Mouse (Mus musculus) midbrain, embryonic 15.5 days (tissue): ENCODE data around the gene Lmf1. TPM values are rescaled to one million over a fixed set of nuclear protein-coding genes. Genes with fewer than 3 reads are reported as not detected.

Experiments
- ATAC-seq: fragments of 200-750 bp; cut with Nextera tagmentation; replicated peaks from 2 replicates; pipeline ENCODE4 v1.8.0; 2017; ENCODE audit warnings: moderate TSS enrichment
- H3K27ac ChIP-seq: fragments of 300-500 bp; sonication (generic); 2 replicates; pipeline ENCODE4 v1.5.1; 2015; ENCODE audit warnings: mild to moderate bottlenecking, inconsistent platforms
- H3K27me3 ChIP-seq: fragments of 300-500 bp; sonication (generic); replicated peaks from 2 replicates; pipeline ENCODE4 v1.6.1; 2015; ENCODE audit warnings: inconsistent platforms
- H3K36me3 ChIP-seq: fragments of 300-500 bp; sonication (generic); replicated peaks from 2 replicates; pipeline ENCODE4 v1.6.1; 2015; ENCODE audit warnings: inconsistent platforms
- H3K4me1 ChIP-seq: fragments of 300-500 bp; sonication (generic); 2 replicates; pipeline ENCODE4 v1.6.1; 2015; ENCODE audit warnings: inconsistent platforms
- H3K4me2 ChIP-seq: fragments of 300-500 bp; sonication (generic); 2 replicates; pipeline ENCODE4 v1.6.1; 2015; ENCODE audit warnings: inconsistent platforms, mild to moderate bottlenecking, moderate library complexity
- H3K4me3 ChIP-seq: fragments of 300-500 bp; sonication (generic); 2 replicates; pipeline ENCODE4 v1.5.1; 2015; ENCODE audit warnings: mild to moderate bottlenecking, inconsistent platforms
- H3K9ac ChIP-seq: fragments of 300-500 bp; sonication (generic); 2 replicates; pipeline ENCODE4 v1.6.1; 2015; ENCODE audit warnings: mild to moderate bottlenecking, inconsistent platforms
- H3K9me3 ChIP-seq: fragments of 300-500 bp; sonication (generic); 2 replicates; pipeline ENCODE4 v1.6.1; 2016; ENCODE audit warnings: inconsistent platforms
- WGBS: fragments of 180-500 bp; shearing (Covaris S2); methylation state at CpG from one replicate; pipeline ENCODE4 v1.1.7; 2015; ENCODE audit warnings: mixed read lengths; 5-methylcytosine and 5-hydroxymethylcytosine counted together
- polyA plus RNA-seq: library from polyadenylated mRNA; unstranded; fragments of >200 nt; fragmentation: Nextera tagmentation; extraction: Ambion mirVana; gene quantifications from 2 replicates; pipeline ENCODE4 v1.2.1, GENCODE M21; 2015

Lmf1 gene
- polyA plus RNA-seq, 1 experiment from 2014 or later, result 23.2 TPM

- Histone ChIP-seq H3K36me3 (no peaks in the 10 kb centered on the region), H3K27me3 (0 out of 2 replicates have a peak, but pooled peaks cover 6% of the 10 kb centered on the region), H3K27ac (no peak overlapping the region), H3K9me3 (no peaks in the 10 kb centered on the region), H3K4me2 (no peak overlapping the region), H3K9ac (no peak overlapping the region), H3K4me1 (no peaks in the 10 kb centered on the region), H3K4me3 (no peak overlapping the region)
- ATAC-seq, result no peak
- 59% methylated on average over 9 of the region's 9 CpGs for WGBS
These were observed 122.1 kb downstream of the Lmf1 start for GRCm38 (mm10) chr17:25700863-25701496.

GRCm38 (mm10) chr17:25709994-25710393 is 131.1 kb downstream of the Lmf1 start:
- H3K4me3 ChIP-seq, result no peak overlapping the region
- no peak for ATAC-seq
- no peak overlapping the region for H3K9ac ChIP-seq
- H3K4me2 ChIP-seq, result no peak overlapping the region
- H3K9me3 ChIP-seq, result no peaks in the 10 kb centered on the region
- no peaks in the 10 kb centered on the region for H3K27me3 ChIP-seq
- H3K36me3 ChIP-seq, result no peaks in the 10 kb centered on the region
- no peak overlapping the region for H3K27ac ChIP-seq
- H3K4me1 ChIP-seq, result no peaks in the 10 kb centered on the region
- 93% methylated on average over 2 of the region's 2 CpGs for WGBS

GRCm38 (mm10) chr17:25711136-25711535 is 132.3 kb downstream of the Lmf1 start:
- Histone ChIP-seq H3K9ac (no peak overlapping the region), H3K27me3 (peaks cover 4% of the 10 kb centered on the region), H3K36me3 (no peaks in the 10 kb centered on the region), H3K9me3 (no peaks in the 10 kb centered on the region), H3K4me1 (no peaks in the 10 kb centered on the region), H3K27ac (no peak overlapping the region), H3K4me2 (no peak overlapping the region), H3K4me3 (no peak overlapping the region)
- 78% methylated on average over 4 of the region's 4 CpGs for WGBS
- ATAC-seq, result no peak

Other genes with a start within 250 kb of the Lmf1 start
- not detected in 2 replicates for gene Tpsab1, start 233.5 kb upstream of the Lmf1 start, polyA plus RNA-seq
- gene Tpsb2, start 212.8 kb upstream of the Lmf1 start, polyA plus RNA-seq, result 0.15 and 0.70 TPM in 2 replicates
- gene Tpsg1, start 209.8 kb upstream of the Lmf1 start, polyA plus RNA-seq, result 0.79 and 0.93 TPM in 2 replicates
- gene Cacna1h, start 145.3 kb upstream of the Lmf1 start, polyA plus RNA-seq, result 14.2 and 15.7 TPM in 2 replicates
- gene Tekt4, start 124.5 kb upstream of the Lmf1 start, polyA plus RNA-seq, result 1.2 TPM in 2 replicates
- 0.32 and 0.98 TPM in 2 replicates for gene Sstr5, start 81.8 kb upstream of the Lmf1 start, polyA plus RNA-seq
- gene Sox8, start 8.4 kb upstream of the Lmf1 start, polyA plus RNA-seq, result 10.7 and 15.2 TPM in 2 replicates
- gene Gng13, start 138.1 kb downstream of the Lmf1 start, polyA plus RNA-seq, result 3.5 and 4.0 TPM in 2 replicates
- 5.7 and 6.3 TPM in 2 replicates for gene Chtf18, start 148.3 kb downstream of the Lmf1 start, polyA plus RNA-seq
- 27.7 and 30.5 TPM in 2 replicates for gene Rpusd1, start 148.6 kb downstream of the Lmf1 start, polyA plus RNA-seq
- not detected in 2 replicates for gene Mslnl, start 157.0 kb downstream of the Lmf1 start, polyA plus RNA-seq
- gene Msln, start 175.3 kb downstream of the Lmf1 start, polyA plus RNA-seq, result 0.32 and 0.43 TPM in 2 replicates
- gene Narfl, start 194.7 kb downstream of the Lmf1 start, polyA plus RNA-seq, result 30.3 and 32.6 TPM in 2 replicates
- 160 TPM in 2 replicates for gene Haghl, start 206.6 kb downstream of the Lmf1 start, polyA plus RNA-seq
- gene Ccdc78, start 207.5 kb downstream of the Lmf1 start, polyA plus RNA-seq, result 0.24 and 0.44 TPM in 2 replicates
- 92.6 and 93.7 TPM in 2 replicates for gene Fam173a, start 213.8 kb downstream of the Lmf1 start, polyA plus RNA-seq
- 1.3 TPM in 1 of 2 replicates, not detected in the other for gene AC134908.4, start 216.6 kb downstream of the Lmf1 start, polyA plus RNA-seq
- 32.6 and 36.3 TPM in 2 replicates for gene Metrn, start 218.1 kb downstream of the Lmf1 start, polyA plus RNA-seq
- 50.8 and 50.9 TPM in 2 replicates for gene Fbxl16, start 230.0 kb downstream of the Lmf1 start, polyA plus RNA-seq
- 35.2 and 36.7 TPM in 2 replicates for gene Wdr24, start 244.5 kb downstream of the Lmf1 start, polyA plus RNA-seq
- 61.9 and 63.0 TPM in 2 replicates for gene Jmjd8, start 249.8 kb downstream of the Lmf1 start, polyA plus RNA-seq